Mouse (Mus musculus) limb, embryonic 15.5 days (tissue): ENCODE results near the gene Edn2. TPM values are rescaled to one million over a fixed set of nuclear protein-coding genes. Genes with fewer than 3 reads are reported as not detected.

Experiments used
- ATAC-seq: fragments of 200-750 bp; cut with Nextera tagmentation; 2 replicates; pipeline ENCODE4 v1.8.0; 2017; ENCODE audit warnings: low read depth, moderate TSS enrichment; ENCODE audit not compliant: insufficient number of reproducible peaks, low FRiP score, low TSS enrichment
- H3K27ac ChIP-seq: fragments of 300-500 bp; sonication (generic); 2 replicates; pipeline ENCODE4 v1.5.1; 2015; ENCODE audit warnings: moderate library complexity, mild to moderate bottlenecking, inconsistent platforms
- H3K27me3 ChIP-seq: fragments of 300-500 bp; sonication (generic); 2 replicates; pipeline ENCODE4 v1.6.1; 2015; ENCODE audit warnings: inconsistent platforms
- H3K36me3 ChIP-seq: fragments of 300-500 bp; sonication (generic); 2 replicates; pipeline ENCODE4 v1.6.1; 2015; ENCODE audit warnings: inconsistent platforms
- H3K4me1 ChIP-seq: fragments of 300-500 bp; sonication (generic); 2 replicates; pipeline ENCODE4 v1.6.1; 2015; ENCODE audit warnings: inconsistent platforms
- H3K4me2 ChIP-seq: fragments of 300-500 bp; sonication (generic); 2 replicates; pipeline ENCODE4 v1.6.1; 2015; ENCODE audit warnings: mild to moderate bottlenecking, inconsistent platforms
- H3K4me3 ChIP-seq: fragments of 300-500 bp; sonication (generic); 2 replicates; pipeline ENCODE4 v1.5.1; 2015; ENCODE audit warnings: mild to moderate bottlenecking, inconsistent platforms
- H3K9ac ChIP-seq: fragments of 300-500 bp; sonication (generic); 2 replicates; pipeline ENCODE4 v1.6.1; 2015; ENCODE audit warnings: inconsistent platforms
- H3K9me3 ChIP-seq: fragments of 300-500 bp; sonication (generic); 2 replicates; pipeline ENCODE4 v1.6.1; 2016; ENCODE audit warnings: inconsistent platforms
- WGBS: fragments of 180-500 bp; shearing (Covaris S2); methylation state at CpG from one replicate; pipeline ENCODE4 v1.1.7; 2015; 5-methylcytosine and 5-hydroxymethylcytosine counted together
- polyA plus RNA-seq: library from polyadenylated mRNA; unstranded; fragments of >200 nt; fragmentation: Nextera tagmentation; extraction: Ambion mirVana; gene quantifications from 2 replicates; pipeline ENCODE4 v1.2.1, GENCODE M21; 2015

The Edn2 gene
- polyA plus RNA-seq: 3.8 and 4.6 TPM in 2 replicates

GRCm38 (mm10) chr4:120161166-120161949 is at the start of gene Edn2:
Gene Edn2, plus strand, starts transcription at chr4:120161206.
- Histone ChIP-seq H3K27me3 (no peaks in the 10 kb centered on the region), H3K36me3 (no peaks in the 10 kb centered on the region), H3K27ac (peak within 1 kb of the TSS; percentile 57), H3K9ac (no peak within 1 kb of the TSS), H3K4me2 (peak within 1 kb of the TSS; percentile 42), H3K9me3 (no peaks in the 10 kb centered on the region), H3K4me3 (peak within 1 kb of the TSS; percentile 27), H3K4me1 (peaks cover 42% of the 10 kb centered on the region)
- ATAC-seq: peak; percentile 46; the same call in 1 of the 2 replicates
- 32% methylated on average over 29 of the region's 29 CpGs for WGBS

GRCm38 (mm10) chr4:120115516-120115915 is 45.5 kb upstream of the Edn2 start:
- no peak for ATAC-seq
- Histone ChIP-seq H3K4me1 (no peaks in the 10 kb centered on the region), H3K9me3 (no peaks in the 10 kb centered on the region), H3K9ac (no peak overlapping the region), H3K4me2 (no peak overlapping the region), H3K36me3 (no peaks in the 10 kb centered on the region), H3K4me3 (no peak overlapping the region), H3K27ac (no peak overlapping the region), H3K27me3 (peaks cover 3% of the 10 kb centered on the region; the same call in 1 of the 2 replicates)
- 84% methylated on average over 3 of the region's 3 CpGs for WGBS

- Histone ChIP-seq H3K9ac (no peak overlapping the region), H3K4me1 (no peaks in the 10 kb centered on the region), H3K27ac (no peak overlapping the region), H3K4me3 (no peak overlapping the region), H3K9me3 (no peaks in the 10 kb centered on the region), H3K4me2 (no peak overlapping the region), H3K36me3 (no peaks in the 10 kb centered on the region), H3K27me3 (peaks cover 3% of the 10 kb centered on the region; the same call in 1 of the 2 replicates)
- no peak for ATAC-seq
- WGBS: 68% methylated on average over 1 of the region's 1 CpGs
Observed at GRCm38 (mm10) chr4:120116312-120116711, 44.7 kb upstream of the Edn2 start.

- Histone ChIP-seq H3K9ac (no peak overlapping the region), H3K9me3 (no peaks in the 10 kb centered on the region), H3K27ac (no peak overlapping the region), H3K4me2 (no peak overlapping the region), H3K4me3 (no peak overlapping the region), H3K4me1 (peaks cover 8% of the 10 kb centered on the region), H3K27me3 (peaks cover 8% of the 10 kb centered on the region; the same call in 1 of the 2 replicates), H3K36me3 (no peaks in the 10 kb centered on the region)
- 30% methylated on average over 8 of the region's 8 CpGs for WGBS
- ATAC-seq: no peak
Observed at GRCm38 (mm10) chr4:120120276-120120675, 40.7 kb upstream of the Edn2 start.

- ATAC-seq: no peak
- no peak overlapping the region for H3K4me3 ChIP-seq
- 75% methylated on average over 6 of the region's 6 CpGs for WGBS
Observed at GRCm38 (mm10) chr4:120124656-120125055, 36.4 kb upstream of the Edn2 start.

GRCm38 (mm10) chr4:120126047-120126446 is 35.0 kb upstream of the Edn2 start:
- WGBS: 49% methylated on average over 6 of the region's 6 CpGs
- H3K27ac ChIP-seq: peak overlapping the region; percentile 43
- no peaks in the 10 kb centered on the region for H3K36me3 ChIP-seq
- H3K27me3 ChIP-seq: 0 out of 2 replicates have a peak, but pooled peaks cover 5% of the 10 kb centered on the region
- H3K9me3 ChIP-seq: no peaks in the 10 kb centered on the region
- no peak overlapping the region for H3K9ac ChIP-seq
- no peak overlapping the region for H3K4me2 ChIP-seq
- H3K4me1 ChIP-seq: peaks cover 34% of the 10 kb centered on the region
- no peak overlapping the region for H3K4me3 ChIP-seq
- ATAC-seq: no peak

More at GRCm38 (mm10) chr4:120124656-120125055, 36.4 kb upstream of the Edn2 start:
- Histone ChIP-seq H3K27me3 (peaks cover 6% of the 10 kb centered on the region; the same call in 1 of the 2 replicates), H3K36me3 (no peaks in the 10 kb centered on the region), H3K4me1 (peaks cover 34% of the 10 kb centered on the region), H3K27ac (no peak overlapping the region), H3K9me3 (no peaks in the 10 kb centered on the region), H3K4me2 (no peak overlapping the region), H3K9ac (no peak overlapping the region)

- H3K4me2 ChIP-seq: no peak overlapping the region
- H3K4me1 ChIP-seq: peaks cover 34% of the 10 kb centered on the region
- no peaks in the 10 kb centered on the region for H3K9me3 ChIP-seq
- ATAC-seq: no peak
- H3K4me3 ChIP-seq: no peak overlapping the region
- no peak overlapping the region for H3K9ac ChIP-seq
- 0 out of 2 replicates have a peak, but pooled peaks cover 5% of the 10 kb centered on the region for H3K27me3 ChIP-seq
- WGBS: 79% methylated on average over 3 of the region's 3 CpGs
- no peak overlapping the region for H3K27ac ChIP-seq
- H3K36me3 ChIP-seq: no peaks in the 10 kb centered on the region
Observed at GRCm38 (mm10) chr4:120127333-120127732, 33.7 kb upstream of the Edn2 start.

- Histone ChIP-seq H3K36me3 (no peaks in the 10 kb centered on the region), H3K9me3 (no peaks in the 10 kb centered on the region), H3K4me3 (no peak overlapping the region), H3K4me1 (peaks cover 34% of the 10 kb centered on the region), H3K9ac (no peak overlapping the region), H3K4me2 (no peak overlapping the region), H3K27me3 (0 out of 2 replicates have a peak, but pooled peaks cover 5% of the 10 kb centered on the region), H3K27ac (no peak overlapping the region)
- WGBS: 45% methylated on average over 4 of the region's 4 CpGs
- ATAC-seq: peak; percentile 49; the same call in 1 of the 2 replicates
Observed at GRCm38 (mm10) chr4:120128033-120128432, 33.0 kb upstream of the Edn2 start.

- no peaks in the 10 kb centered on the region for H3K27me3 ChIP-seq
- H3K27ac ChIP-seq: no peak overlapping the region
- no peak overlapping the region for H3K4me2 ChIP-seq
- H3K36me3 ChIP-seq: no peaks in the 10 kb centered on the region
- no peak overlapping the region for H3K4me3 ChIP-seq
- H3K9ac ChIP-seq: no peak overlapping the region
- ATAC-seq: no peak
- H3K9me3 ChIP-seq: no peaks in the 10 kb centered on the region
- peaks cover 34% of the 10 kb centered on the region for H3K4me1 ChIP-seq
- WGBS: 45% methylated on average over 4 of the region's 4 CpGs
Observed at GRCm38 (mm10) chr4:120129233-120129885, 31.6 kb upstream of the Edn2 start.

- 35% methylated on average over 4 of the region's 4 CpGs for WGBS
- Histone ChIP-seq H3K27me3 (no peaks in the 10 kb centered on the region), H3K4me2 (no peak overlapping the region), H3K27ac (no peak overlapping the region), H3K9me3 (no peaks in the 10 kb centered on the region), H3K9ac (no peak overlapping the region), H3K4me1 (peaks cover 22% of the 10 kb centered on the region), H3K4me3 (no peak overlapping the region), H3K36me3 (no peaks in the 10 kb centered on the region)
- no peak; the same call in 1 of the 2 replicates for ATAC-seq
Observed at GRCm38 (mm10) chr4:120130926-120131325, 30.1 kb upstream of the Edn2 start.

GRCm38 (mm10) chr4:120131441-120132220 is 29.4 kb upstream of the Edn2 start:
- no peaks in the 10 kb centered on the region for H3K27me3 ChIP-seq
- H3K4me1 ChIP-seq: peaks cover 18% of the 10 kb centered on the region
- H3K36me3 ChIP-seq: no peaks in the 10 kb centered on the region
- H3K9ac ChIP-seq: no peak overlapping the region
- no peaks in the 10 kb centered on the region for H3K9me3 ChIP-seq
- H3K27ac ChIP-seq: no peak overlapping the region
- WGBS: 65% methylated on average over 24 of the region's 24 CpGs
- no peak for ATAC-seq
- H3K4me2 ChIP-seq: no peak overlapping the region
- H3K4me3 ChIP-seq: no peak overlapping the region
